Mouse (Mus musculus) frontal cortex, adult 2 months (tissue): ENCODE measurements around the gene Gamt. TPM values are rescaled to one million over a fixed set of nuclear protein-coding genes. Genes with fewer than 3 reads are reported as not detected.

Source experiments
- DNase-seq, 2 experiments: peaks; one replicate each; pipeline ENCODE4 v3.0.0; 2022; ENCODE audit warnings: low spot score in 1 of 2; ENCODE audit errors: extremely low spot score in 1 of 2
- polyA plus RNA-seq: library from polyadenylated mRNA; depleted of rRNA; stranded (reverse); fragments of >200 nt; gene quantifications from 2 replicates; pipeline ENCODE4 v1.2.3, GENCODE M21; 2012

Gamt gene
- polyA plus RNA-seq, 1 experiment = 29.1 TPM

DNA sequence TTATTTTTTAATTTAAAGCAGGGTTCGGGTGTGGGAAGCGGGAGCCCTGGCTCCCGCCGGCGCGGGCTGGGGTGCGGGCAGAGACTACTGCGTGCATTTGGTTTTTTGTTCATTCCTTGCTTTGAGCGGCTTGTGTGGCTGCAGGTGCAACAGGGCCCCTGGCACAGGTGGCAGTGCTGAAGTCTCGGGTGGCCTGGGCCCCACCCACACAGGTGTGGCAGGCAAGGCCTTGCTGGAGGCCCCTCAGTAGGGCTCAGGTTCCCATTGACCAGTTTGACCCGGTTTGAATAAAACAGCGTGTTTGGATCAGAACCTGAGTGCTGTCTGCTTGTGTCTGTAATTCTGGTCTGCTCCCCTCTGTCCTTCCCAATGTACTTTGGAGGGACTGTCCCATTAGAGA is 27.3 kb upstream of the Gamt start:
- no peak for DNase-seq

DNA sequence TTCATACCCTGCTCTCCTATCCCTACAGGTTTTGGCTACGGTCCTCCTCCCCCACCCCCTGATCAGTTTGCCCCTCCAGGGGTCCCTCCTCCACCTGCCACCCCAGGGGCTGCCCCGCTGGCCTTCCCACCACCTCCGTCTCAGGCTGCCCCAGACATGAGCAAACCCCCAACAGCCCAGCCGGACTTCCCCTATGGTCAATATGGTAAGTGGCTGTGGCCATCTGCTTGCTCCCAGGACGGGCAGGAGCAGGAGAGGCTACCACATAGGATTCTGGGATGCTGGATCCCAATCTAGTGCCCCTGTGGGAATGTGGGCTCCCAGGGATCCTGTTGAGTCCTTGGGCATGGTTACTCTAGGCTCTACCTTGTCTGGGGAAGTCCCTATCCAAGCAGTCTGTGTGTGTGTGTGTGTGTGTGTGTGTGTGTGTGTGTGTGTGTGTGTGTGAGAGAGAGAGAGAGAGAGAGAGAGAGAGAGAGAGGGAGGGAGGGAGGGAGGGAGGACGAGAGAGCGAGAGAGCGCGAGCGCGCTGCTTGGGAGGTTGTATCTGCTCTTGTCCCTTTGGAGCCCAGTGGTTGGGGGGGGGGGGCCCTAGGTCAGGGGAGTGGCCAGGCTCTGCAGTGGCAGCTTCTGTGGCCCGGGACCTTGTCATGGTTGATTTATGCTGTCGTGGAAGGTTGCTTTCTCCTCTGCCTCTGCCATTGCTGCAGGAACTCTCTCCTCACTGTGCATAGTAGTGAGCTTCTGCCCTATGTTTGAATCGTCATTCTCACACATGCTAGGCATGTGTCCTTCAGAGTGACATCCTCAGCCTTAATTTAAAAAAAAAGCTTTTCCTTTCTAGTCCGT is 24.6 kb upstream of the Gamt start:
- DNase-seq = no peak

DNA sequence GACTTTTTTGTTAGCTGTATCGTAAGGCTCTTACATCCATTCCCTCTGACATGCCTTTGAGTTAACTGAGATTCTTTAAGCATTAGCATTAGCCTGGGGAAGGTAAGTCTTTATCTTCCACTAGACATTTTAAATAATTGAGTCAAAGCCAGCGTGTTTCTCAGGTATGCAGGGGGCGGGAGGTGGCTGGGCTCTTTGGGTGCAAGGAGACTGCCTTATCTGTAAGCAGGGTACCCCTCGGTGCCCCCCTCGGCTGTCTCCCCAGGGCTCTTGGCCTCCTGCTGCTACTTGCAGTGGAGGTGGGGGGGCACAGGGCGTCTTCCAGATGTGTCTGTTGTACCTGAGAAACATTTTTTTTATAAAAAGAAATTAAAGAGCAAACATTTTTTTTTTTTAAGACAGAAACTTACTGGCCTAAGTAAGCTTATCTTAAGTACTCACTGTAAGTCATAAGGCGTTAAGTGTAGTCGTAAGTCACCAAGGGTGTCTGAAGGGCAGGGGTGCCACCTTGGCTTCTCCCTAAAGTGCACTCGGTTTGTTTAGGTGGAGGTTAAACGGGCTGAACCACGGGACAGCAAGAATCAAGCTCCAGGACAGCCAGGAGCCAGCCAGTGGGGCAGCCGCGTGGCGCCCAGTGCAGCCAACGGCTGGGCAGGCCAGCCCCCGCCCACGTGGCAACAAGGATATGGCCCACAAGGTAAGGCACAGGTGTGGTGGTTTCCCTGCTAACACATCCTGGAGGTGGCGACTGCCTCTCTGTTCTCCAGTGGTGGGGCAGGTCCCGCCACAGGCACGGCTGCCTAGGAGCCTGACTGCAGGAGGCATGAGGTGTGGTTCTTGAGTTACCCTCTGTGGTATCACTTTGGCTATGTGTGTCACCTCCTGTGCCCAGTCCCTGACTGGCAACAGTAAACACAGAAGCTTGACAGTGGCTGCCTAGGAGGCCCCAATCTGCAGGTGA is 21.9 kb upstream of the Gamt start:
- DNase-seq = no peak

DNA sequence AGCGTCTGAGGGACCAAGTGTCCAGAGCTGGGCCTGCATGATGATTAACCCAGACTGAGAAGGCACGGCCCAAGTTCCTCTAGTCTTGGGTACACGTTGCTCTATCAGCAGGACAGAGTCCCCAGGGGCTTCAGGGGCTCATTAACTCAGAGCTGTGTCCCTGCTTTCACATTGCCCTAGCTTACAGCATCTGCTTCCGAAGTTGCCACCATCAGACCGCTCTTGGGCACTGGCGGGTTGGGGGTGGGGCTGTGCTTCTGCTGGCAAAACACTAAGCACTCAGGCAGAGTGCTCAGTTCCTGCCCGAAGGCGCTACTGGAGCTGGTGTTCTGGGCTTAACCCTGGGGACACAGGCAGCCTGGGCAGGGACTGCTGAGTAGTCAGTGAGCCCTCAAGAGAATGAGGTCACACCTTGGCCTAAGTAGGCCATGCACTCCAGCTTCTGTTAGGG is 21.1 kb upstream of the Gamt start:
- no peak for DNase-seq

DNA sequence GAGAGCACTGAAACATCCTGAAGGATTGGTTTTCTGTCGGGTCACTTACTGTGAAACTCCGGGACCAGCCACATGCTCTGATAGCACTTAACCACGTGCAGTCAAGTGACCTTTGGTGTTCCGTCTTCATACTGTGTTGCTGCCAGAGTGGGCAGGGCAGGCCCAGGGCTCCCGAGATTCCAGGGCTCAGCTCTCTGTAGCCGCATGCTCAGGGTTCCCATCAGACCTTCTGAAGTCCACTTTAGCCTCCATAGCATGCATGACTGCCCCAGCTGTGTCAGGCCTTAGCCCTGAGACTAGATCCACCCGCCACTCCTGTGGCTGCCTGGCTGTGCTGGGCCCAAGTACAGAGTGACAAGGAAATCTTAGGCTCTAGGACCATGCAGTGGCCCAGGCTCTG is 20.5 kb upstream of the Gamt start:
- DNase-seq = no peak

DNA sequence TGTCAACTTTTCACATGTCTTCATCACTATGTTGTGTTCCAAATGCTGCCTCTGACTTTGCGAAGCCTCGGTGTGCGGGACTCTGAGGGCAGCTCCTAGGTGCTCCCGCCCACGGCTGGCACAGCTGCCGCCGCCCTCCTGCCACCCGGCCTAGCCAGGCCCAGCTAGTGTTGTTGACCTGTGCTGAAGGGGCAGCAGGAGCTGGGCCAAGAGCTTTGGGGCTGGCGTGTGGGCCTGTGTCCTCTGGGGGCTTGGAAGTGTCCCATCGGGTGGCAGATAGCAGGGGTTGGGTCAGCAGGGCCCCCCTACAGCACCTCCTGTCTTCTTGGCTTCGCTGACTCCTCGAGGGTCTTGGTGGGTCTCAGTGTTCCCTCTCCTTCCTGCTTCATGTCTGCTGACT is 18.5 kb upstream of the Gamt start:
- DNase-seq = no peak

DNA sequence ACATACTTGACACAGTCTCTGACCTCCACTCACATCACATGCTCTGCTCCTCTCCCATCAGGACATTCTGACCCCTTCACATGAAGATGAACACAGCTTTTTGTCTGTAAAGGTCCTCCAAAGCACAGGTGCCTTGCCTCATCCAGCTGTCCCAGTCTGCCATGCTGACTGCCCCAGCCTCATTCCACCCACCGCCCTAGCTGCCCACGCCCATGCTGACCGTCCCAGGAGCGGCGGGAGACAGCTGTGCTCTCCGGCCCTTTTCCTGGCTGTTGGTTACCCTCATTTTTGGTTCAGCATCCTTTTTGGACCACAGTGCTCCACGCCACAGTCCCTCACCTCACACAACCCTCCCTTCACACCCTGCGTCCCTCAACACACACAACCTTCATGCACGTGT is 17.6 kb upstream of the Gamt start:
- no peak for DNase-seq

DNA sequence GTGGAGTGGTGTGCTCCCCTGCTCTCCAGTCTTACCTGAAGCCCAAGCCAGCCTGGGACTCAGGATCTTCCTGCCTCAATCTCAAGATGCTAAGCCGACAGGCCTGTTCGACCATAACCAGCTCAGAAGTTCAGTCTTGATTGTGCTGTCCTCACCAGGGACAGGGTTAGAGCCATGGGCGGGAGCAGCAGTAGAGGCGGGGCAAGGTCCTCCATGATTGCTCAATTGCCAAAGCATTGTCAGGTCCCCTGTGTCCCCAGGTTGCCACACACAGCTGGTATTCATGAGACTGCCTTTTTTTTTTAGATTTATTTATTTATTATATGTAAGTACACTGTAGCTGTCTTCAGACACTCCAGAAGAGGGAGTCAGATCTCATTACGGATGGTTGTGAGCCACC is 15.4 kb upstream of the Gamt start:
- DNase-seq = no peak

DNA sequence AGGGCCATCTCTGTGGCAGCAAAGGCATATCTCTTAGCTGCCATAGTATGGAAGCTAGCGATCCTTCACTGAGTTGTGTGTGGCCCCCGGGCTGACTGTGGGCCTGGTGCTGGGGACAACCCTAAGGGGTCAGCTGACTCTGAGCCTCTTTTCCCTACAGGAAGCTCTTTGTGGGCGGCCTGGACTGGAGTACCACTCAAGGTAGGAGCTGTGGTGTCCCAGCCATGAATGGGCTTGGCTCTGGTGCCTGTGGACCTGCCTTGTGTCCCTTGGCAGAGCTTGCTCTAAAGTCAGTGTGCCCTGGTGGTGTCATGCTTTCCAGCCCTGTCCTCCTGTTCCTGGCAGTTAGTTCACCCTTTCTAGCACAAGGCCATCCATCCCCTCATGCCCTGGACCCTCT is 13.0 kb upstream of the Gamt start:
- no peak for DNase-seq

DNA sequence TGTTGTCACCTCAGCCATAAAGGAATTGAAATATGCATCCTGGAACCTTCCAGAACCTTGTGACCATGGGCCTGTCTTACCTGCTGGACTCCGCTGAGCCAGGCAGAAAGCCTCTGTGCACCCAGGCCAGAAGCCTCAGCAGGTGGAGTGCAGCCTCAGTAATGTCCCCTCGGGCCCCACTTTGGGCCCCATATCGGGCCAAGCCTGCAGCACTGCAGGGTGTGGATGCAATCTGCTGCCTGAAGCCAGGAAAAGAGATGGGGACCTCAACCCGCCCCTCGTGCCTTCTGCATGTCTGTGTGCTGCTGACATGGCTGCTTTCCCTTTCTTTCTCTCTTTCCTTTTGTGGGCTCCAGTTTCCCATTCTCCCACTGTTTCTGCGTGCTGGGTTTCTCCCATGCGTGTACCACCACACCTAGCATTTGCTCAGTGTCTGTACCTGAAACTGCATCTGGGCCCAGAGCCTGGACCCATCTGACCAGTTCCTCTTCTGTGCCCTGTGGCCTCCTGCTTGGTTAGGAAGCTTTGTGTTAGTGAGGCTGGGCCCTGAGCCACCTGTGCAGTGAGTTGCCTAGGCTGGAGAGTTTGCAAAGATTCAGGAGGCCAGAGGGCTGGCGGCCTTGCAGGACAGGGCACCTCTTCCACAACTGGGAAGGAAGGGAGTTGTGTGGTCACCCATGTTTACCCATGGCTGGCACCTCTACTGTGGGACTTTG is 11.2 kb upstream of the Gamt start:
- DNase-seq = no peak

DNA sequence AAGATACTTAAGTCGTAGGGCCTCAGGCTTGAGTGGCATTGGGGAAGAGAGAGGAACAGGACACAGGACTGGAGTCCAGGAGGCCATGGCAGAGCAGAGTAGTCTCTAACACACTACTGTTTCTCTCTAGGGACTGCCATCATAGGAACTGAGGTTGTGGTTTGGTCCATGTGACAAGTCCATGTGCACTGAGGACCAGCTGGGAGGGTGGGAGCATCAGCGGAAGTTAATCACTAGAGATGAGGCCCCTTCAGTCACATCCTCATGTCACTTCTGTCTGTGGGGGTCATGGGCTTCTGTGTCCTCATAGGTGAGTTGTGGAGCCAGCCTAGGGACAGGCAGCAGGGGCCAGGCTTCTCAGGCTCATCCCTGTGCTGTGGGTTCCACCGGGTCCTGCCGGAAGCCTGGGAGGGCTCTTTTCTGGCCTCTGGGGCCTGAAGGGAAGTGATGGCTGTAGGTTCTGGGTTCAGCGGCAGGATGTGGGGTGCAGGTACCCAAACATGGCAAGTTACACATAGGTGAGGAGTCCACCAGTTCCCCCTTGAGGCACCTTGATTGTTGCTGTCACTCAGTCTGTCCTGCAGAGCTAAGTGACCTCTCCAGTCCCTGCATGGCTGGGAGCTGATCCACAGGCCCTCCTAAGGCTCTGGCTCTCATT is 10.5 kb upstream of the Gamt start:
- DNase-seq = no peak

DNA sequence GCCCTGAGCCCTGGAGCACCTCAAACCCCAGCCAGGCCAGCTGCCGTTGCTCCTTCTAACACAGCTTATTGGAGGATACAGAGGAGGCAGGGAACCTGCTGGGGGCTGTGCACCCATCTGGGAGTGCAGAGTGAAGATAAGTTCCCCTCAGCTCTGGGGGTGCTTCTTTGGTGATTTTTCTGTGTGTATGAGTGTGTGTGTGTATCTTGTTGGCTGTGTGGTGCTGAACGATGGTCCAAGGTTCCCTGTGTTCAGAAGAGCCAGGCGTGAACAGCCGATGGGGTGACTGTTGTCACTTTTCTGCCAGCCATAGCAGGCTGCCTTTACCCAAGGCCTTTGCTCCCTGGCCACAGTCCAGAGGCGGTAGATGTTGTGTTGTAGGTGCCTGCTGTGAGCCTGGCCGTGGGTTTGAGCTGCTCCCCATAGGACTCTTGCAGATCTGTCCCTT is 9.9 kb upstream of the Gamt start:
- no peak for DNase-seq

DNA sequence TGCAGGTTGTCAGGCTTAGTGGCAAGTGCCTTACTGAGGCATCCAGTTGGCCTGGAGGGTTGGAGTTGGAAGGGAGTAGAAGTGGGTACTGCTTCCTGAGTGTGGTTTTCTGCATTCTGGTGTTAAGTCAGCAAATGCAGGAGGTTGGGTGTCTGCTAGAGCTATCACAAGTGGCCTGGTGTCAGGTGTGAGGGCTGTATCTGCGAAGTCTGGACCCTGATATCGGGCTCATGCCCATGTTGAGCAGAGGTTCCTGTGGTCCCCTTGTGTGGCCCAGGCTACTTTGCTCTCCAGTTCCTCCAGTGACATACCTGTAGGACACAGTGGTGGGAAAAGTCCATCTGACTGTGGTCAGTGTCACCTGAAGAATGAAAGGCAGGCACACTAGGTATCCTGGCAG is 9.3 kb upstream of the Gamt start:
- DNase-seq = no peak

DNA sequence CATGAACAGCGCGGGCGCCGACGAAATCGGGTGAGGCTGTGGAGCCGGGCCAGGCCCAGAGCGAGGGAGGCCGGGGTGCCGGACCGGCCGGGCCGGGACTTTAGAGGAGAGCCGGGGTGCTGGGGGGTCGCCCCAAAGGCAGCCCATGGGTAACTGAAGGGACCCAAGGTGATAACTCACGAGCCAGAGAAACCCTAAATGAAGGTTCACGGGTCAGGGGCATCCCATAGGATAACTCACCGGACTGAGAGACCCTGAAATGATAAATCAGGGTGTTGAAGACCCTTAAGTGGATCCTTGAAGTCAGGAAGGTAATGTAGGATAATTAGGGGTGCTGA is 4.3 kb upstream of the Gamt start:
- no peak for DNase-seq

DNA sequence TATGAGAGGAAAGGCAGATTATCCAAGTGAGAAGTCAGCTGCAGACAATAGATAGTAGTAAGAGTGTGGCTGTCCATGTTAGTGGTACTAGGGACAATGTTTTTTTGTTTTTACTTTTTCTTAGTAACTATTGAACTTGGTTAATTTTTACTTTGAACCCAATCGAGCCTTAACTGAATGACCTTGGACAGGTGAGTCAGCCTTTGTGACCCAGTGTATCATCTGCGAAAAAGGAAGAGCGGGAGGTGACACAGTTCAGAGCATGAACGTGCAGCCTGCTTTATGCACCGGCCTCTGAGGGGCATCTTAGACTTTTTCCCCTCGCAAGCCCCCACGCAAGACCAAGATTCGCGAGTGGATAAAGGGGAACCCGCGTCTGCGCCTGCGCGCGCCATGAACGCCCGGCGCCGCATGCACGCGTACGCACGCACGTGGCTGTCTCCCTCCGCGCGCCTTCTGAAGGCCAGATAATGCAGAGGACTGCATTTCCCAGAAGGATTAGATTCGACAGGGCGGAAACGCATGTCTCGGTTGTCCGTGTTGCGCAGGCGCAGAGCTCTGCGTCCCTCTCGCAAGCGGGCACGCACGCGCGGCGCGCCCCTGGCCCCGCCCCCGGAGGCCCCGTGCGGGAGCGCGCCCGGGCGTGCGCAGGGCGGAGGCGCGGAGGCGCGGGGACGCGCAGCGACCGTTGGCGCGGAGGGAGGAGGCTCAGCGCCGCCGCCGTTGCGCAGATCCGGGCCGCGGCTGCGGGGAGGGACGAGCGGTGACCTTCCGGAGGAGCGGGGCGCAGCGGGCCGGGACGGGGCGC is 3.7 kb upstream of the Gamt start:
- peak; percentile 99 for DNase-seq

DNA sequence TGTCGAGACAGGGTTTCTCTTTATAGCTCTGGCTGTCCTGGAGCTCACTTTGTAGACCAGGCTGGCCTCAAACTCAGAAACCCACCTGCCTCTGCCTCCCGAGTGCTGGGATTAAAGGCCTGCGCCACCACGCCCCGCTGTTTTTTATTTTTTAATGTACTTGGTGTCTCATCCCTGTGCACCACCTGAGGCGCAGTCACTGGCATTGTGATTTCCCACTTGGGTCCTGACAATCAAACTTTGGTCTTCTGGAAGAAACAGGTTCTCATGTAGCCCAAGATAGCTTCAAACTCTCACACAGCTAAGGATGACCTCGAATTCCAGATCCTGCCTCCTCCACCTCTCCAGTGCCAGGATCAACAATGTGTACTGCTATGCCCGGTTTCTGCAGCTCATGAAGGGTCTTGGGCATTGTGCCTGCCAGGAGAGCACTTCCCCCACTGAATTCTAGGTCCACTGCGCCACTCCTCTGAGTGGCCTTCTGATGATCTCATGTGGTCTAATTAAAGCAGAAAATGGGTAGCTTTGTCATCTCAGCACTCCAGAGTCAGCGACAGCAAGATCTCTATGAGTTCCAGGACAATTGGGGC is 2.1 kb upstream of the Gamt start:
- DNase-seq = no peak

DNA sequence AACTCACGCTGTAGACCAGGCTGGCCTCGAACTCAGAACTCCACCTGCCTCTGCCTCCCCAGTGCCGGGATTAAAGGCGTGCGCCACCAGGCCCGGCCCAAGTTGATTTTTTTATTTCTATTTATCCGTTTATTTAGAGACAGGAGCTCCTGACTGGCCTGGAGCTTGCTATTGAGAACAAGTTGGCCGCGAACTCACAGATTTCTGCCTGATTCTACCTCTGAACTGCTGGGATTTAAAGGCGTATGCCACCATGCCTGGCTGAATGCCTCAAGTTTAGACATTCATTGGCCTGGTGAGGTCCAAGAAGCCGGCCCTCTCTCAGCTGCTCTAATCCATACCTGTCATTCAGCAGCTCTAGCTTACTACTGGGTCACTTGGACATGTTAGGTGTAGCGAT is 1.4 kb upstream of the Gamt start:
- no peak for DNase-seq

DNA sequence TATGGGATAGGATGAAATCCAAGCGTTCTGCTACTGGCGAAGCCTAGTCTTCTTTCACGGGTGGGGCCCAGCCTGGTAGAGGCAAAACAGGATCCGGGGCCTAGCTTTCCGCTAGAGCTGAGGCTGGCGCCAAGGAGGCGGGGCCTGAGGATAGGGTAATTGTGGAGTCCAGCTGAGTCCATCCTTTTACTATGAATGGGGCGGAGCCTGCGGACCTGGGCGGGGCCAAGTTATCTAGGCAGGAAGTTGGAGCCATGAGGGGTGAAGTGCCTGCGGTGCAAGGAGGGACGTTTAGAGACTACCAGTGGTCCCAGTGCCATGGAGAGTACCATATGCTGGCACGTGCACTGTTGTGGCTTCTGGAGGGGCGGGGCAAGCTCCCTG is 765 bp upstream of the Gamt start:
- peak; percentile 86 to 89 for DNase-seq

DNA sequence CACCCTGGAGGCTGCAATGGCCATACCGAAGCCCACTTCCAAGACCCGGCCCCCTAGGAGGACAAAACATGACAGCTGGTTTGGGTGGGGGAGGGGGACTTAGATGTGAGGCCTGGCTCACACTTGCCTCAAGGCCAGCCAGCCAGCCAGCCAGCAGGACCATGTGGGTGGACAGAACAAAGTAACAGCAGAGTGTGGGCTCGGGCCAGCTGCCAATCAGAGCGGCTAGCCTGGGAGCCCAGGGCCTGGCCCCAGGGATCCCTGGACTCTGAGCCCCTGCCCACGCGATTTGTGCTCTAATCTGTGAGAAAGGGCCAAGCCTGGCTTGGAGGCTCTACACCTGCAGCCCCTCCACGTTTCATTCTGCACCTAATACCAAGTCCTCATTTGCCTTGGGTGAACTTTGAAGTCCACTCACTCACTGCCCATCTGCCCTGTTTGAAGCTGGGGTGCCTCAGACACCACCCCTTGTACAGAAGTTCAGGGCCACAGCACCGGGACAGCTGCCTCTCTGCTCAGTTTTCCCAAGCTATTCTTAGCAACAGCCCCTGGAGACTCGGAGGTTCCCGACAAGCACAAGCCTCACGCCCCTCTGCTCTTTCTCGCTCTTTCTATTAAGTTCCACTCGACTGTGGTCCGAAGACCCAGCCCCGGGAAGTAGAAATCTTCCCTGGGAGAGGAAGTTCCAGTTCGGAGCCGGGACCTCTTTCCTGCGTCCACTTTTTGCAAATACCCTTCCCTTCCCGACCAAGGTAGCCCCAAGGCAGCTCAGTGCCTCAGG is 761 bp downstream of the Gamt start:
- DNase-seq = peak; percentile 72 to 79
